Comparison of ENCODE assay signal across 10 mouse cellular contexts in genomic region chr10:117796181-117796580, GRCm38 (mm10). TPM values are rescaled to one million over a fixed set of nuclear protein-coding genes. Genes with fewer than 3 reads are reported as not detected.
DNase-seq lines count a peak whose midpoint lies in the region; ATAC-seq and TF ChIP-seq lines count a peak whose summit lies in the region.
"Had no signal": no experiment of that assay in that cellular context is flagged by ENCODE, and none has a peak within 500 bp of the region (broad histone marks: within the 10 kb centered on the region; RNA-seq: fewer than 3 reads in every experiment).

No protein-coding gene starts in this region.

- no peak overlapping the region for H3K27ac ChIP-seq in layer of hippocampus, adult 2 months
- H3K27ac ChIP-seq: heart, embryonic 15.5 days had no signal

- TF ChIP-seq CTCF in layer of hippocampus, adult 2 months (conservative IDR thresholded peaks at IDR 0.05): peak; percentile 71

- peak; percentile 63 for DNase-seq in CD4-positive, CD25-positive, alpha-beta regulatory T cell, adult 2 months (ENCODE audit: low read depth, low spot score)
- DNase-seq in layer of hippocampus, adult 2 months (ENCODE audit: low spot score in 2 of 2): no peak
- no peak for DNase-seq in layer of hippocampus, postnatal 36 days
- DNase-seq in B cell, adult 2 months: peak; percentile 74 to 77
- peak; percentile 67 for DNase-seq in induced T-regulatory cell, adult 2 months (ENCODE audit: low read depth)
- DNase-seq in ovary, postnatal 10 days (ENCODE audit: low spot score): no peak
- DNase-seq in left cerebral cortex, postnatal 25 days (ENCODE audit: low spot score in 2 of 2): no peak

- intact Hi-C loops in left cerebral cortex, postnatal 25 days (cut with DNase I): no loop called here

- H3K4me3 ChIP-seq in layer of hippocampus, adult 2 months: no peak overlapping the region
- H3K4me3 ChIP-seq: erythroblast, embryonic 14.5 days; heart, embryonic 15.5 days had no signal

- ATAC-seq in CD4-positive, CD25-positive, alpha-beta regulatory T cell, adult 4 months: no peak

RNA-seq across cellular contexts. Expression of gene Nup107, which starts 3.7 kb away (rescaled TPM):
- 10 to 100 TPM; 54.8 to 65.4 TPM for polyA plus RNA-seq in CD4-positive, CD25-positive, alpha-beta regulatory T cell, adult 4 months (2017; shearing (Covaris generic))
- 10 to 100 TPM; 15.5 to 19.4 TPM for total RNA-seq in layer of hippocampus, adult 2 months (2021)
- total RNA-seq in layer of hippocampus, postnatal 36 days (2021): 10 to 100 TPM; 15.8 to 20.7 TPM
- 10 to 100 TPM; 13.7 to 15.5 TPM for total RNA-seq in left cerebral cortex, postnatal 25 days (2021)

RNA-seq across cellular contexts. Expression of gene Rap1b, which starts 49.7 kb away (rescaled TPM):
- polyA plus RNA-seq in CD4-positive, CD25-positive, alpha-beta regulatory T cell, adult 4 months (2017; shearing (Covaris generic)): 10 to 100 TPM; 58.0 to 90.0 TPM
- 10 to 100 TPM; 55.7 to 58.5 TPM for total RNA-seq in layer of hippocampus, adult 2 months (2021)
- total RNA-seq in layer of hippocampus, postnatal 36 days (2021): 10 to 100 TPM; 64.4 to 66.1 TPM
- 10 to 100 TPM; 64.0 to 69.5 TPM for total RNA-seq in left cerebral cortex, postnatal 25 days (2021)

RNA-seq across cellular contexts. Expression of gene Slc35e3, which starts 50.0 kb away (rescaled TPM):
- 1 to 10 TPM; 2.1 to 2.8 TPM for polyA plus RNA-seq in CD4-positive, CD25-positive, alpha-beta regulatory T cell, adult 4 months (2017; shearing (Covaris generic))
- 10 to 100 TPM; 31.4 to 33.1 TPM for total RNA-seq in layer of hippocampus, adult 2 months (2021)
- total RNA-seq in layer of hippocampus, postnatal 36 days (2021): 10 to 100 TPM; 31.2 to 33.7 TPM
- total RNA-seq in left cerebral cortex, postnatal 25 days (2021): 10 to 100 TPM; 31.0 to 31.3 TPM
- polyA plus RNA-seq: erythroblast, embryonic 14.5 days had no signal

Comparison
In these comparisons a context has a peak if more than half of its experiments do, and no peak if none do; other contexts are left out.
1. DNase-seq: peak in CD4-positive, CD25-positive, alpha-beta regulatory T cell, adult 2 months (single experiment), B cell, adult 2 months (2 of 2) and induced T-regulatory cell, adult 2 months (single experiment); none in layer of hippocampus, adult 2 months (0 of 2), layer of hippocampus, postnatal 36 days (0 of 2), ovary, postnatal 10 days (single experiment) and left cerebral cortex, postnatal 25 days (0 of 2).